Mouse (Mus musculus) hindlimb bud, embryonic 11.5 days (tissue): Measurements from ENCODE around the gene Usp6nl.

Experiments used
- DNase-seq: peaks from one replicate; pipeline ENCODE4 v3.0.0-alpha.2; 2012; ENCODE audit warnings: low read depth, low spot score; ENCODE audit errors: extremely low spot score

Usp6nl gene

GRCm38 (mm10) chr2:6331324-6332137 is 9.1 kb downstream of the Usp6nl start:
- DNase-seq = no peak

GRCm38 (mm10) chr2:6333570-6333969 is 11.1 kb downstream of the Usp6nl start:
- no peak for DNase-seq

- DNase-seq = no peak
Measured at GRCm38 (mm10) chr2:6334011-6334410, 11.5 kb downstream of the Usp6nl start.

- DNase-seq = no peak
Measured at GRCm38 (mm10) chr2:6335032-6335735, 12.7 kb downstream of the Usp6nl start.

- DNase-seq = no peak
Measured at GRCm38 (mm10) chr2:6336013-6336412, 13.5 kb downstream of the Usp6nl start.

GRCm38 (mm10) chr2:6336649-6337048 is 14.2 kb downstream of the Usp6nl start:
- DNase-seq = no peak

- DNase-seq = no peak
Measured at GRCm38 (mm10) chr2:6337436-6337835, 15.0 kb downstream of the Usp6nl start.

GRCm38 (mm10) chr2:6338031-6338629 is 15.7 kb downstream of the Usp6nl start:
- DNase-seq = no peak

GRCm38 (mm10) chr2:6340439-6340838 is 18.0 kb downstream of the Usp6nl start:
- no peak for DNase-seq

GRCm38 (mm10) chr2:6341496-6341895 is 19.0 kb downstream of the Usp6nl start:
- no peak for DNase-seq

- DNase-seq = no peak
Measured at GRCm38 (mm10) chr2:6349256-6350092, 27.0 kb downstream of the Usp6nl start.

GRCm38 (mm10) chr2:6350164-6350563 is 27.7 kb downstream of the Usp6nl start:
- no peak for DNase-seq

GRCm38 (mm10) chr2:6350931-6351695 is 28.6 kb downstream of the Usp6nl start:
- no peak for DNase-seq

- no peak for DNase-seq
Measured at GRCm38 (mm10) chr2:6352541-6352971, 30.1 kb downstream of the Usp6nl start.

- DNase-seq = no peak
Measured at GRCm38 (mm10) chr2:6353060-6353459, 30.6 kb downstream of the Usp6nl start.

- no peak for DNase-seq
Measured at GRCm38 (mm10) chr2:6357306-6357705, 34.8 kb downstream of the Usp6nl start.

- no peak for DNase-seq
Measured at GRCm38 (mm10) chr2:6359645-6360044, 37.2 kb downstream of the Usp6nl start.

- no peak for DNase-seq
Measured at GRCm38 (mm10) chr2:6363126-6363525, 40.7 kb downstream of the Usp6nl start.

GRCm38 (mm10) chr2:6363922-6364321 is 41.5 kb downstream of the Usp6nl start:
- no peak for DNase-seq

GRCm38 (mm10) chr2:6366521-6366928 is 44.1 kb downstream of the Usp6nl start:
- no peak for DNase-seq
